Mouse (Mus musculus) stomach, embryonic 15.5 days (tissue): ENCODE data around the gene H1fnt. TPM values are rescaled to one million over a fixed set of nuclear protein-coding genes. Genes with fewer than 3 reads are reported as not detected.

ENCODE experiments used
- ATAC-seq: fragments of 200-750 bp; cut with Nextera tagmentation; 2 replicates; pipeline ENCODE4 v1.8.0; 2017; ENCODE audit warnings: low read depth, moderate number of reproducible peaks, moderate TSS enrichment; ENCODE audit not compliant: insufficient read depth, low FRiP score
- H3K27ac ChIP-seq: fragments of 300-500 bp; sonication (generic); 2 replicates; pipeline ENCODE4 v1.5.1; 2015; ENCODE audit warnings: mild to moderate bottlenecking, inconsistent platforms
- H3K27me3 ChIP-seq: fragments of 300-500 bp; sonication (generic); replicated peaks from 2 replicates; pipeline ENCODE4 v1.6.1; 2015; ENCODE audit warnings: inconsistent platforms
- H3K36me3 ChIP-seq: fragments of 300-500 bp; sonication (generic); 2 replicates; pipeline ENCODE4 v1.6.1; 2015; ENCODE audit warnings: inconsistent platforms
- H3K4me1 ChIP-seq: fragments of 300-500 bp; sonication (generic); 2 replicates; pipeline ENCODE4 v1.6.1; 2015; ENCODE audit warnings: inconsistent platforms
- H3K4me2 ChIP-seq: fragments of 300-500 bp; sonication (generic); 2 replicates; pipeline ENCODE4 v1.6.1; 2015; ENCODE audit warnings: mild to moderate bottlenecking, inconsistent platforms
- H3K4me3 ChIP-seq: fragments of 300-500 bp; sonication (generic); replicated peaks from 2 replicates; pipeline ENCODE4 v1.5.1; 2015; ENCODE audit warnings: inconsistent platforms
- H3K9ac ChIP-seq: fragments of 300-500 bp; sonication (generic); 2 replicates; pipeline ENCODE4 v1.6.1; 2015; ENCODE audit warnings: inconsistent platforms
- H3K9me3 ChIP-seq: fragments of 300-500 bp; sonication (generic); 2 replicates; pipeline ENCODE4 v1.6.1; 2016; ENCODE audit warnings: inconsistent platforms
- WGBS: fragments of 180-500 bp; shearing (Covaris S2); methylation state at CpG from one replicate; pipeline ENCODE4 v1.1.7; 2015; 5-methylcytosine and 5-hydroxymethylcytosine counted together
- polyA plus RNA-seq: library from polyadenylated mRNA; unstranded; fragments of >200 nt; fragmentation: Nextera tagmentation; extraction: Ambion mirVana; gene quantifications from 2 replicates; pipeline ENCODE4 v1.2.1, GENCODE M21; 2015

H1fnt gene
- not detected in 2 replicates for polyA plus RNA-seq

DNA sequence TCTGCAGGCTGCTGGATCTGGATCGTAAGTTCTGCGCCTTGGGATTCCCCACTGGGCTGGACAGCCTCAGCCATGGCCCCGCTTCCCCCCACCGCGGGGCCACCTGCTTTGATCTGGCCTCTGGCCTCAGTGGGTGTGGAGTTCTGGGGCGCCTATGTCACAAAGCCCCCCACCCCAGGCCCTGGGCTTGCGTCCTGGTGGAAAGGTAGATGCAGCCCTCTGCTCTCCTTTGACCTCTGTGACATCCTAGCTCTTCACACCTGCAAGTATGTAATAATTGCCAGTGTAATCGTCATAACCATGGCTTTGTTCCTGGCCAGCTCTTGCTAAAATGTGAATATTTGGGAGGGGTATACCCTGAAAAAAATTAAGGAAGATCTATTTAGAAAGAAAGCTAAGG, at the start of gene H1fnt:
Gene H1fnt (minus strand): TSS at position 101 of the 400 bp plus-strand sequence.
- 83% methylated on average over 8 of the region's 8 CpGs for WGBS
- no peak within 1 kb of the TSS for H3K4me3 ChIP-seq

DNA sequence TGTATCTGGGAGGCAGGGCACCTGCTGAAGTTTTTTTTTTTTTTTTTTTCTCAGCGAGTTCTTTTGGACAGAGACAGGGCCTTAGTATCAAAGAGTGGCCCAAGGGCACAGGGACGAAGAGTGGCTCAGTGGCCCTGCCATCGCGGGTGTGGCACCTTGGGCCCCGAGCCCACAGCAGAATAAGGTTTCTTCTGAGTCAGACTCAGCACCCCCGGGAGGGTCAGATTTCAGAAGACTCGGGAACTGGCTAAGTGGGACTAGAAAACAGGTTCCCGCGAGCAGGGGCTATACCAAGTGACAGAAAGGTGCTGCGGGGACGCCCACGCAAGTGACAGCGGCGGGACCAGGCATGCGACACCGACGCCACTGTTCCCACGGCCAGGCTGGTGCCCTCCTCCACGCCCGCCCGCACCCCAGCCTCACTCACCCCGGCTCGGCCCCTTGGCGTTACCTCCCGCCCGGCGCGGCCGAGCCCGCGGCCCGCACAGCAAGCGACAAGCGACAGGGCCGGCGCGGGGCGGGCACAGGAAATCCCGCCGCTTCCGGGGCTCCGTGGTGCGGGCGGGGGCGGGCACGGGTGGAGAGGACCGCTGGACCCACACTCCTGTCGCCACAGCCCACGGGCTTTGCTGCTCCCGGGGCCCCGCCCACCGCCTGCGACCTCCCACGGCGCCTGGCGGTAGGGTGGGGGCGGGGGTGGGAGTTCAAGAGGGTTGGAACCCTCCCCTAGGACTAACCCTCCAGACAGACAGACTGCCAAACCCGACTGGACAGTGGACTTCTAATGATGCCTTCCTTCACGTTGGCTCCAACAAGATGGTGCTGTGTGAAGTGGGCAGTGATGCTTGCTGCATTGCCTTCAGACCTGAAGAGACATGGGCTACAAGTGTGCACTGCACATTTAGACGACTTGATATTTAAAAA, 38.8 kb upstream of the H1fnt start, which contains the start of gene Zfp641:
Gene Zfp641 (minus strand): TSS at position 534 of the 924 bp plus-strand sequence.
- 2% methylated on average over 48 of the region's 60 CpGs for WGBS
- Histone ChIP-seq H3K9ac (peak within 1 kb of the TSS; percentile 32; the same call in 1 of the 2 replicates), H3K9me3 (no peaks in the 10 kb centered on the region), H3K4me1 (0 out of 2 replicates have a peak, but pooled peaks cover 5% of the 10 kb centered on the region), H3K27ac (no peak within 1 kb of the TSS), H3K4me3 (peak within 1 kb of the TSS; percentile 56), H3K27me3 (no peaks in the 10 kb centered on the region), H3K36me3 (no peaks in the 10 kb centered on the region), H3K4me2 (peak within 1 kb of the TSS; percentile 93)
- no peak for ATAC-seq

More for the DNA sequence above, at the start of gene H1fnt:
- no peaks in the 10 kb centered on the region for H3K9me3 ChIP-seq
- H3K9ac ChIP-seq = no peak within 1 kb of the TSS
- H3K4me2 ChIP-seq = no peak within 1 kb of the TSS
- no peaks in the 10 kb centered on the region for H3K4me1 ChIP-seq
- no peak for ATAC-seq
- H3K27ac ChIP-seq = no peak within 1 kb of the TSS
- no peaks in the 10 kb centered on the region for H3K36me3 ChIP-seq
- no peaks in the 10 kb centered on the region for H3K27me3 ChIP-seq

DNA sequence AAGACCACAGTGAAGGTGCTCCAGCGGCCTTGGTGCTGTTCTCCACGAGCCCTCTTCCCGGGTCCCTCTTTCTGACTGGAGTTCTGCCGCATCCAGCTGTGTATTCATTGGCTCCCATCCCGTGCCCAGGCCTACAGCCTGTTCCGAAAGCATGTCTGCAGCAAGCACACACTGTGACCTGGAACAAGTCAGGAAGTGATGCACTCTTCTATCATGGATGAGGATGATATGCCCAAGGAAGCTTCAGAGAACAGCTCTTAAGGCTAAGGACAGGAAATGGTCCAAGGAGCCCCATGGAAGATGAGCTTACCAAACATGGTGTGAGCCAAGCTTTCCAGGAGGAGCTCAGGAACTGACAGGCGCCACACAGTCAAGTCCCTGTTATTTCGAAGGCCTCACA, 36.6 kb upstream of the H1fnt start:
- Histone ChIP-seq H3K27ac (no peak overlapping the region), H3K27me3 (no peaks in the 10 kb centered on the region), H3K9ac (no peak overlapping the region), H3K9me3 (no peaks in the 10 kb centered on the region), H3K36me3 (no peaks in the 10 kb centered on the region), H3K4me1 (0 out of 2 replicates have a peak, but pooled peaks cover 5% of the 10 kb centered on the region), H3K4me3 (no peak overlapping the region), H3K4me2 (no peak overlapping the region)
- 91% methylated on average over 8 of the region's 8 CpGs for WGBS
- ATAC-seq = no peak

DNA sequence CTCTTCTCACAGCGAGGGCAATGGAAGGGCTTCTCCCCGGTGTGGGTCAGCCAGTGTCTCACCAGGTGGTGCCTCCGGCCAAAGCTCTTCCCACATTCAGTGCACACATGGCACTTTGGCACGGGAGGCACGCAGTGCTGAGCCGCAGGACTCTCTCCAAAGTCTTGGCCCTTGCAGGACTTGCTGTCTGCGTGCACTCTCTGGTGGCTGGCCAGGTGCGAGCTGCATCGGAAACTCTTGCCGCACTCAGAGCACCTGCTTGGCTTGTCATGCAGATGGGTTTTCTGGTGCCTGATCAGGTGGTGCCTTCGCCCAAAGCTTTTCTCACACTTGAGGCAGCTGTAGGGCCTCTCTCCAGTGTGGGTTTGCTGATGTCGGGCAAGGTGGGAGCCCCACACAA, 31.5 kb upstream of the H1fnt start:
- no peak overlapping the region for H3K27ac ChIP-seq
- H3K4me1 ChIP-seq = no peaks in the 10 kb centered on the region
- H3K4me3 ChIP-seq = no peak overlapping the region
- no peak overlapping the region for H3K4me2 ChIP-seq
- H3K9ac ChIP-seq = no peak overlapping the region
- no peaks in the 10 kb centered on the region for H3K9me3 ChIP-seq
- no peak for ATAC-seq
- H3K27me3 ChIP-seq = no peaks in the 10 kb centered on the region
- H3K36me3 ChIP-seq = no peaks in the 10 kb centered on the region
- WGBS = 72% methylated on average over 12 of the region's 12 CpGs

DNA sequence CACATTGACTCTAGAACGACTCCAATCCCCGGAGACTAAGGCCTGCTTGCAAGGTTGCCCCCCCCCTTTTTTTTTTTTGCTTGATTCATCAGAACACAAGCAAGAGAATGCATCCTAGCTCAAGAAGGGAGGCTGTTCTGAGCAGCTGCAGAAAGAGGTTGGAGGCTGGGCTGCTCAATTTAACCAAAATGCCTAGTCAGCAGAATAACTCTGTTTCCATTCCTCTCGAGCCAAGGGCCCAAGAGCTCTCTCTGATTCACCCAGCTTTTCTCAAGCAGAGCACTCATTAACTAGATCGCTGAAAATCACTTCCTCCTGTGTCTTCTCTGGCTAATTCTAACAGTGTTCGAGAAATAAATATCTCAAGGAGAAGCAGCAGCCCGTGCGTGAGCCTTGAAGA, 29.3 kb upstream of the H1fnt start:
- Histone ChIP-seq H3K9ac (no peak overlapping the region), H3K4me2 (no peak overlapping the region), H3K27ac (no peak overlapping the region), H3K27me3 (no peaks in the 10 kb centered on the region), H3K4me1 (no peaks in the 10 kb centered on the region), H3K9me3 (no peaks in the 10 kb centered on the region), H3K4me3 (no peak overlapping the region), H3K36me3 (no peaks in the 10 kb centered on the region)
- ATAC-seq = no peak
- 62% methylated on average over 7 of the region's 7 CpGs for WGBS

DNA sequence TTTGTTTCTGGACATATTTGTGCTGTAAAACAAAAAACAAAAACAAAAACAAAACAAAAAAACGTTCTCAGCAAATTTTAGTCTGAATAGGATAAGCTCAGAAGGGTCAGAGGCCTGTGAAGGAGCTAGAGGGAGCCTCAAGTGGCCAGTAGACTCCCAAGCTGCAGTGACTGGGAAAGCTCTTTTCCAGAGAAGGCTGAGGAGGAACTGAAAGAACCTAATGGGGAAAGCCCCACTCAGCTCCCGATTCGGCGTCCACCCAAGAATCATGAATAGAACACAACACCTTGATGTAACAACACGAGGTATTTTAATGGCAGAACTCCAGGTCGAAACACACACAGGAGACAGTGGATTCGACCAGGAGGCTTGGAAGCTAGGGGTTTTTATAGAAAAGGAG, 683 bp upstream of the H1fnt start:
- Histone ChIP-seq H3K4me1 (no peaks in the 10 kb centered on the region), H3K36me3 (no peaks in the 10 kb centered on the region), H3K9ac (no peak overlapping the region), H3K27ac (no peak overlapping the region), H3K4me2 (no peak overlapping the region), H3K9me3 (no peaks in the 10 kb centered on the region), H3K4me3 (no peak overlapping the region), H3K27me3 (no peaks in the 10 kb centered on the region)
- WGBS = 85% methylated on average over 7 of the region's 7 CpGs
- no peak for ATAC-seq

DNA sequence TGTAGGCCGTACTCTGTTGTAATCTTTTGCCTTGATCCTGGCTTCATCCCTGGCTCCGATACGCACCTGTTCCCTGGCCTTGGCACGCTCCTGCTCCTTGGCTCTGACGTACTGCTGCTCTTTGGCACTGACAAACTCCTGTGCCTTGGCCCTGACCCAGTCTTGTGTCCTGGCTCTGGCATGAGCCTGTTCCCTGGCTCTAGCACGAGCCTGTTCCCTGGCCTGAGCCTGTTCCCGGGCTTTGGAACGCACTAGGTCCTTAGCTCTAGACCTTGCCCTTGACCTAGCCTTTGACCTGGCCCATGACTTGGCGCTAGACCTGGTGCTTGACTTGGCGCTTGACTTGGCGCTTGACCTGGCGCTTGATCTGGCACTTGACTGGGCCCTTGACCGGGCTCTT, 822 bp downstream of the H1fnt start:
- Histone ChIP-seq H3K9me3 (no peaks in the 10 kb centered on the region), H3K4me1 (no peaks in the 10 kb centered on the region), H3K27me3 (no peaks in the 10 kb centered on the region), H3K4me2 (no peak overlapping the region), H3K27ac (no peak overlapping the region), H3K36me3 (no peaks in the 10 kb centered on the region), H3K9ac (no peak overlapping the region), H3K4me3 (no peak overlapping the region)
- no peak for ATAC-seq
- 93% methylated on average over 13 of the region's 13 CpGs for WGBS

DNA sequence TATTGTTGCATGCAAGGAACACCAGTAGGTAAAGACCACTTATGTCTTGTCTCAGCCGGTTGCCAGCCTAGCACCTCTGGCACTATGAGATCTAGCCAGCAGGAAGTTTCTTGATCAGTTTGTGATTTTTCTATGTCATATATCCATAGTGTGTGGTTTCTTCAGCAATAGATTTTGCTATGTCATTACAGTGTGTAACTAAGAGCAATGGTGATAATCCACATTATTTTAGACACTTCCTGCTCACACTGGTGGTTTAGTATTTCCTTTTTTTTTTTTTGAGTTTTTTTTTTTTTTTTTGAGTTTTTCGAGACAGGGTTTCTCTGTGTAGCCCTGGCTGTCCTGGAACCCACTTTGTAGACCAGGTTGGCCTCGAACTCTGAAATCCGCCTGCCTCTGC, 21.7 kb downstream of the H1fnt start:
- Histone ChIP-seq H3K4me2 (no peak overlapping the region), H3K9ac (no peak overlapping the region), H3K27ac (no peak overlapping the region), H3K27me3 (no peaks in the 10 kb centered on the region), H3K4me1 (no peaks in the 10 kb centered on the region), H3K4me3 (no peak overlapping the region), H3K9me3 (no peaks in the 10 kb centered on the region), H3K36me3 (no peaks in the 10 kb centered on the region)
- WGBS = 83% methylated on average over 4 of the region's 4 CpGs
- ATAC-seq = no peak

DNA sequence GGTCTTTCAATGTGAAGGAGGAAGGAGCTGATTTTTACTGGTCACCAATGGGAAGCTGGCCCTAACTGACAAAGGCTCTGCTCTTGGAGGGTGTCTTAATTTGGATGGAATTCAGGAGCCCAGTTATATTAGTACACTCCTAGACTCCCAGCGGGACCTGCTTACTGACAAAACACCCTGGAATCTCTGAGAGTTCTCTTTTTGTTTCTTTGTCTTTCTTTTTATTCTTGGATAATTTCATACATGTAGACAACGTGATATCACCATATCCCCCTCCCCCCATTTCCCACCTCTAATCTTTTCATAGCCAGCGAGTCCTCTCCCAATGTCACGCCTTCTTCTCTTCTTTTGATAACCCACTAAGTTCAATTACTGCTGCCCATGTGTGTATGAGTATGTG, 22.7 kb downstream of the H1fnt start, which contains the start of gene Olfr286:
Gene Olfr286 (minus strand): TSS at position 101 of the 400 bp plus-strand sequence.
- Histone ChIP-seq H3K4me1 (no peaks in the 10 kb centered on the region), H3K4me3 (no peak within 1 kb of the TSS), H3K9ac (no peak within 1 kb of the TSS), H3K4me2 (no peak within 1 kb of the TSS), H3K9me3 (no peaks in the 10 kb centered on the region), H3K27ac (no peak within 1 kb of the TSS), H3K36me3 (no peaks in the 10 kb centered on the region), H3K27me3 (no peaks in the 10 kb centered on the region)
- ATAC-seq = no peak
- 84% methylated on average over 4 of the region's 4 CpGs for WGBS

DNA sequence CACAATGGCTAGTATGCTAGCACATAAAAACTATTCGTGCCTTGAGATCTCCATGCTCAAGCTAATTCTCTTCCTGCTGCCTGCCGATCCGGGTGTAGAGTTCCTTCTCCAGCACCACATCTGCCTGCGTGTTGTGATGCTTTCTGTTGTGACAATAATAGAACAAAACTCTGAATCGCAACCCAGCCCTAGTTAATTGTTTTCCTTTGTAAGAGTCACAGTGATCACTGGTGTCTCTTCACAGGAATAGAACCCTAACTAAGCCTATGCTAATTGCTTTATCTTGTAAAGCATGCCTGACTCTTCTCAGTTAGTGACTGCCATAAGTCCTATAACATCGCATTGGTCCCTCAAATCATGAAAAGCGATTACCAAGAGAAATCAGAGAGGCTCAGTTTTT, 31.0 kb downstream of the H1fnt start:
- no peak overlapping the region for H3K9ac ChIP-seq
- H3K9me3 ChIP-seq = no peaks in the 10 kb centered on the region
- H3K27me3 ChIP-seq = no peaks in the 10 kb centered on the region
- no peak for ATAC-seq
- H3K27ac ChIP-seq = no peak overlapping the region
- H3K36me3 ChIP-seq = no peaks in the 10 kb centered on the region
- no peak overlapping the region for H3K4me3 ChIP-seq
- no peaks in the 10 kb centered on the region for H3K4me1 ChIP-seq
- WGBS = 72% methylated on average over 7 of the region's 7 CpGs
- no peak overlapping the region for H3K4me2 ChIP-seq

DNA sequence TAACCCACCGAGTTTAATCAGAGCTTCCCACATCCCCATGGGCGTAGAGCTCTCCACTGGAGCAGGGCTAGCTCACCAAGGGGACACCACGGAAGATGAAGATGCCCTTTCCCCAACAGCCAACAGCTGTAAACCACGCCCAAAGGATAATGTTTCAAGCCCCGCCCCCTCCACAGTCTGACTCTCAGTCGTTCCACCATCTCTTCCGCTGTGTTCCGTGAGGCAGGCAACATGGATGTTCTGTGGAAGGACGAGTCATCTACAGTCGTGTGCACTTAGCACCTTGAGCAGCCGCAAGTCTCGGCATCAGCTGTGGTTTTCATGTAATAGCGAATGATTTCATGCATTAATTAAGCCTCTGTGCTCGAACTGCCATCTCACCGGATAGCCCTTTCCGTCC, 31.5 kb downstream of the H1fnt start:
- Histone ChIP-seq H3K27me3 (no peaks in the 10 kb centered on the region), H3K27ac (no peak overlapping the region), H3K9ac (no peak overlapping the region), H3K4me1 (no peaks in the 10 kb centered on the region), H3K9me3 (no peaks in the 10 kb centered on the region), H3K4me3 (no peak overlapping the region), H3K4me2 (no peak overlapping the region), H3K36me3 (no peaks in the 10 kb centered on the region)
- ATAC-seq = no peak
- 40% methylated on average over 16 of the region's 16 CpGs for WGBS

DNA sequence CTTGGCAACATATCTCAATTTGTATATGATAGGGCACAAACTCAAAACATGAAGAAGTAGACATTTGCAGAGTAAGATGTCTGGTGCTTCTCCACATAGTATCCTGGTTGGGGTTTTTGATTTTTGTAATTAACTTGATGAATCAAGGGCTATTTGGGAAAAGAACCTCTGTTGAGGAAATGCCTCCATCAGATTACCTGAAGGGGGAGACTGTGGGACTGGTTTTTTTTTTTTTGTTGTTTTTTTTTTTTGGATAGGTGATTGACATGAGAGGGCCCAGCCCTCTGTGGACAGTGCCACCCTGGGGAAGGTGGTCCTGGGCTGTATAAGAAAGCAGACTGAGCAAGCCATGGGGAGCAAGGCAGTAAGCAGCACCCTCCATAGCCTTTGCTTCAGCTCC, 34.7 kb downstream of the H1fnt start:
- H3K4me1 ChIP-seq = no peaks in the 10 kb centered on the region
- no peaks in the 10 kb centered on the region for H3K9me3 ChIP-seq
- H3K4me3 ChIP-seq = no peak overlapping the region
- no peak for ATAC-seq
- no peak overlapping the region for H3K27ac ChIP-seq
- H3K4me2 ChIP-seq = no peak overlapping the region
- H3K36me3 ChIP-seq = no peaks in the 10 kb centered on the region
- no peaks in the 10 kb centered on the region for H3K27me3 ChIP-seq
- no peak overlapping the region for H3K9ac ChIP-seq
